Mouse (Mus musculus) midbrain, postnatal 0 days (tissue): ENCODE results near the gene Gpr171. TPM values are rescaled to one million over a fixed set of nuclear protein-coding genes. Genes with fewer than 3 reads are reported as not detected.

Experiments used
- ATAC-seq: fragments of 200-750 bp; cut with Nextera tagmentation; 2 replicates; pipeline ENCODE4 v1.8.0; 2017; ENCODE audit warnings: moderate number of reproducible peaks, mild to moderate bottlenecking, moderate TSS enrichment, moderate library complexity; ENCODE audit not compliant: low FRiP score
- DNase-seq: peaks from one replicate; pipeline ENCODE4 v3.0.0-alpha.2; 2015; ENCODE audit warnings: low spot score
- H3K27ac ChIP-seq: fragments of 300-500 bp; sonication (generic); 2 replicates; pipeline ENCODE4 v1.5.1; 2014; ENCODE audit warnings: low read depth, mild to moderate bottlenecking, low read length, mixed read lengths
- H3K27me3 ChIP-seq: fragments of 300-500 bp; sonication (generic); 2 replicates; pipeline ENCODE4 v1.6.1; 2014; ENCODE audit warnings: low read length, control low read depth, mixed read lengths; ENCODE audit not compliant: insufficient read depth
- H3K36me3 ChIP-seq: fragments of 300-500 bp; sonication (generic); 2 replicates; pipeline ENCODE4 v1.6.1; 2014; ENCODE audit warnings: low read length, control low read depth, mixed read lengths; ENCODE audit not compliant: insufficient read depth
- H3K4me1 ChIP-seq: fragments of 300-500 bp; sonication (generic); 2 replicates; pipeline ENCODE4 v1.6.1; 2014; ENCODE audit warnings: mild to moderate bottlenecking, control low read depth, antibody characterized with exemption, low read length, mixed read lengths; ENCODE audit not compliant: insufficient read depth
- H3K4me2 ChIP-seq: fragments of 300-500 bp; sonication (generic); 2 replicates; pipeline ENCODE4 v1.6.1; 2014; ENCODE audit warnings: low read depth, mild to moderate bottlenecking, low read length, mixed read lengths; ENCODE audit not compliant: poor library complexity, severe bottlenecking
- H3K4me3 ChIP-seq: fragments of 300-500 bp; sonication (generic); 2 replicates; pipeline ENCODE4 v1.5.1; 2014; ENCODE audit warnings: low read depth, mild to moderate bottlenecking, low read length, moderate library complexity
- H3K9ac ChIP-seq: fragments of 300-500 bp; sonication (generic); replicated peaks from 2 replicates; pipeline ENCODE4 v1.6.1; 2014; ENCODE audit warnings: mild to moderate bottlenecking, low read length, moderate library complexity, mixed read lengths; ENCODE audit not compliant: poor library complexity, severe bottlenecking
- H3K9me3 ChIP-seq: fragments of 300-500 bp; sonication (generic); 2 replicates; pipeline ENCODE4 v1.6.1; 2016; ENCODE audit warnings: low read length, control low read depth
- CTCF ChIP-seq: IDR thresholded peaks from 2 replicates; pipeline ENCODE4 v1.5.1; 2016; ENCODE audit warnings: antibody characterized with exemption, mild to moderate bottlenecking
- whole genome bisulfite sequencing: fragments of 180-500 bp; shearing (Covaris S2); extraction: QIAGEN DNeasy Blood & Tissue Kit; methylation state at CpG from one replicate; pipeline ENCODE4 v1.1.7; 2014; 5-methylcytosine and 5-hydroxymethylcytosine counted together
- polyA plus RNA-seq: library from polyadenylated mRNA; unstranded; fragments of >200 nt; fragmentation: Nextera tagmentation; extraction: Ambion mirVana; gene quantifications from 2 replicates; pipeline ENCODE4 v1.2.1, GENCODE M21; 2015
- total RNA-seq: library from RNA; depleted of rRNA; stranded (reverse); fragments of >200 nt; gene quantifications from 2 replicates; pipeline ENCODE4 v1.2.3, GENCODE M21; 2014

Gpr171 gene
- total and polyA plus RNA-seq, 2 experiments from 2014 or later, result 0.74 TPM; not detected in 1

DNA sequence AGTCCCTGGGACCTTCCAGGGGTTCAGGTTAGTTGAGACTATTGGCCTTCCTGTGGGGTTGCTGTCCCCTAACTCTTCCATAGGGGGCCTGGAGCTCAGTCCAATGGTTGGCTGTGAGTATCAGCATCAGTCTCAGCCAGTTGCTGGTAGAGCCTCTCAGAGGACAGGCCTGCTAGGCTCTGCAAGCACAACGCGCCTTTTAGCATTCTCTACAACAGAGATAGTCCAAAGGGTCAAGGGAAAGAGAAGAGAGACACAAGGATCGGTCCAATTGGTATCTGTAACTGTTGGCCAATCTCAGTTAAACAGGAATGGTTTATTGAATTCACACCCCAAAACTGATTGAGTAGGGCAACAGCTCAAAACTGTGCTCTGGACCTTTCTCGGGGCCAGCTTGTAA is 5.8 kb upstream of the Gpr171 start:
- ATAC-seq, result no peak

DNA sequence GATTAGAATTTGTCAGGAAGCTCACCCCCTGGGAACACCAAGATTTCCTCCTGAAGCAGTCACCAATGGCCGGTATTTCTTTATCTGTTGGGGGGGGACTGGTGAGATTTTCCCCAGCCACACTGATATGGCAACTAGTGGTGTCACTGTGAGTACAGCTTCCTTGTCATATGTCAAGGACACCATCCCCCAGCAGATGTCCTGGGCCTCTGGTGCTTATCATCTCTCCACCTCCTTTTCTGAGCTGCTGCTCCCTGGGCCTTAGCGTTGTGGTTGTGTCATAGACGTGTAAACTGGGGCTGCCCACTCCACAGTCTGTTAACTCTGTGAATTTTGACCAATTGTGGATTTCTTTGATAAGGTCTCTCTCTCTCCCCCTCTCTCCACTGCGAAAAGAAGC is 2.8 kb upstream of the Gpr171 start:
- H3K4me3 ChIP-seq, result no peak overlapping the region
- DNase-seq, result no peak
- ATAC-seq, result no peak
- no peak overlapping the region for H3K4me2 ChIP-seq
- no peaks in the 10 kb centered on the region for H3K36me3 ChIP-seq
- no peaks in the 10 kb centered on the region for H3K27me3 ChIP-seq
- no peaks in the 10 kb centered on the region for H3K9me3 ChIP-seq
- TF ChIP-seq CTCF, result no peak
- no peak overlapping the region for H3K9ac ChIP-seq
- 84% methylated on average over 4 of the region's 4 CpGs for WGBS
- no peak overlapping the region for H3K27ac ChIP-seq
- no peaks in the 10 kb centered on the region for H3K4me1 ChIP-seq

More for the DNA sequence above, 5.8 kb upstream of the Gpr171 start:
- Histone ChIP-seq H3K4me2 (no peak overlapping the region), H3K9ac (no peak overlapping the region), H3K9me3 (no peaks in the 10 kb centered on the region), H3K27ac (no peak overlapping the region), H3K4me3 (no peak overlapping the region), H3K4me1 (no peaks in the 10 kb centered on the region), H3K36me3 (no peaks in the 10 kb centered on the region), H3K27me3 (no peaks in the 10 kb centered on the region)
- TF ChIP-seq CTCF, result no peak
- DNase-seq, result no peak
- WGBS, result 93% methylated on average over 4 of the region's 4 CpGs

DNA sequence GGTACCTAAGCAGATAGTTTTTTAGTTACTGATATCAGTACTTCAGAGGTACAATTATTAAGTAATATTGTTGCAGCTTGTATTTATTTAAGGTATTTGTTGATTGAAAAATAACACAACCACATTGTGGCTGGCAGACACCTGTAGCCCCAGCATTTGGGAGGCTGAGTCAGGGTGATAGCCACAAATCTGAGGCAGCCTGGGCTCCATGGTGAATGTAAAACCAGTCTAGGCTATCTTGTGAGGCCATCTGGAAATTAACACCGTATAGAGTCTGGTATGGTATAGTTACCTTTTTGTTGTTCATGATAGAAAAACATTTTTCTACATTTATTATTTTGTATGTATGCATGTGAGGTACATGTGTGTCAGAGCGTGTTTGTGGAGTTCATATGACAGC is 525 bp upstream of the Gpr171 start:
- H3K36me3 ChIP-seq, result no peaks in the 10 kb centered on the region
- no peaks in the 10 kb centered on the region for H3K27me3 ChIP-seq
- no peak for ATAC-seq
- no peaks in the 10 kb centered on the region for H3K9me3 ChIP-seq
- no peak for TF ChIP-seq CTCF
- no peak for DNase-seq
- no peak overlapping the region for H3K4me2 ChIP-seq
- no peak overlapping the region for H3K9ac ChIP-seq
- no peaks in the 10 kb centered on the region for H3K4me1 ChIP-seq
- 97% methylated on average over 2 of the region's 2 CpGs for WGBS
- no peak overlapping the region for H3K4me3 ChIP-seq
- no peak overlapping the region for H3K27ac ChIP-seq

GRCm38 (mm10) chr3:59098540-59098939 is 3.1 kb downstream of the Gpr171 start:
- Histone ChIP-seq H3K9ac (no peak overlapping the region), H3K9me3 (no peaks in the 10 kb centered on the region), H3K4me1 (no peaks in the 10 kb centered on the region), H3K27me3 (no peaks in the 10 kb centered on the region), H3K36me3 (no peaks in the 10 kb centered on the region), H3K4me2 (no peak overlapping the region), H3K27ac (no peak overlapping the region), H3K4me3 (no peak overlapping the region)
- DNase-seq (no peak), ATAC-seq (no peak)
- 85% methylated on average over 10 of the region's 10 CpGs for WGBS
- TF ChIP-seq CTCF, result no peak

GRCm38 (mm10) chr3:59097421-59097820 is 4.2 kb downstream of the Gpr171 start:
- Histone ChIP-seq H3K36me3 (no peaks in the 10 kb centered on the region), H3K9me3 (no peaks in the 10 kb centered on the region), H3K4me3 (no peak overlapping the region), H3K27ac (no peak overlapping the region), H3K9ac (no peak overlapping the region), H3K4me2 (no peak overlapping the region), H3K27me3 (no peaks in the 10 kb centered on the region), H3K4me1 (no peaks in the 10 kb centered on the region)
- TF ChIP-seq CTCF, result no peak
- DNase-seq (no peak), ATAC-seq (no peak)
- 66% methylated on average over 6 of the region's 6 CpGs for WGBS

- no peak overlapping the region for H3K4me3 ChIP-seq
- DNase-seq (no peak), ATAC-seq (no peak)
- WGBS, result 82% methylated on average over 11 of the region's 11 CpGs
- no peaks in the 10 kb centered on the region for H3K9me3 ChIP-seq
- H3K27ac ChIP-seq, result no peak overlapping the region
- no peaks in the 10 kb centered on the region; the same call in 1 of the 2 replicates for H3K36me3 ChIP-seq
- H3K4me2 ChIP-seq, result no peak overlapping the region
- TF ChIP-seq CTCF, result no peak
- no peaks in the 10 kb centered on the region for H3K27me3 ChIP-seq
- H3K9ac ChIP-seq, result no peak overlapping the region
- no peaks in the 10 kb centered on the region for H3K4me1 ChIP-seq
These were observed 8.9 kb downstream of the Gpr171 start for GRCm38 (mm10) chr3:59092702-59093101.

GRCm38 (mm10) chr3:59080919-59081318 is 20.7 kb downstream of the Gpr171 start:
- H3K9me3 ChIP-seq, result no peaks in the 10 kb centered on the region
- WGBS, result 23% methylated on average over 7 of the region's 7 CpGs

More at GRCm38 (mm10) chr3:59080919-59081318, 20.7 kb downstream of the Gpr171 start:
- Histone ChIP-seq H3K4me1 (no peaks in the 10 kb centered on the region), H3K27me3 (no peaks in the 10 kb centered on the region), H3K27ac (no peak overlapping the region), H3K36me3 (peaks cover 5% of the 10 kb centered on the region), H3K4me3 (no peak overlapping the region), H3K9ac (no peak overlapping the region), H3K4me2 (no peak overlapping the region)
- TF ChIP-seq CTCF, result no peak
- no peak for DNase-seq
- ATAC-seq, result no peak
